Mouse (Mus musculus) adrenal gland (tissue): ENCODE measurements around the gene Vezf1.

Source experiments
- intact Hi-C: fragments of 180-260 bp; cut with DNase I; formaldehyde crosslinking; loops from one replicate; pipeline ENCODE4 v1.15.1; 2025
- long read RNA-seq, 2 experiments: library from polyadenylated mRNA; unstranded; transcript quantifications; one replicate each; pipeline ENCODE4 v2.0.0; 2020; ENCODE audit warnings: borderline replicate concordance in 1 of 2; ENCODE audit not compliant: insufficient replicate concordance in 1 of 2

The Vezf1 gene
- long read RNA-seq, experiment 1, full-length matches to known transcripts: 7 of 18 reads
- long read RNA-seq, experiment 1, partial matches to known transcripts: 3 of 18 reads
- long read RNA-seq, experiment 1, other reads (novel, unspliced or antisense): 8 of 18 reads
- long read RNA-seq, experiment 2, full-length matches to known transcripts: 6 of 16 reads
- long read RNA-seq, experiment 2, partial matches to known transcripts: 6 of 16 reads
- long read RNA-seq, experiment 2, other reads (novel, unspliced or antisense): 4 of 16 reads

- intact Hi-C loops: loop anchor here (5.0 kb wide), 2 partner anchors 35 to 95 kb away; no protein-coding TSS in a partner anchor
Observed at GRCm38 (mm10) chr11:88067586-88068410, at the start of gene Vezf1. TSS of gene Vezf1 (plus strand) at chr11:88068279.

- intact Hi-C loops: no loop called here
Observed at GRCm38 (mm10) chr11:88023933-88024332, 44.1 kb upstream of the Vezf1 start.

- intact Hi-C loops: no loop called here
Observed at GRCm38 (mm10) chr11:88027391-88028035, 40.6 kb upstream of the Vezf1 start.

- intact Hi-C loops: no loop called here
Observed at GRCm38 (mm10) chr11:88028193-88028684, 39.8 kb upstream of the Vezf1 start.

GRCm38 (mm10) chr11:88030219-88030618 is 37.9 kb upstream of the Vezf1 start:
- intact Hi-C loops: no loop called here

- intact Hi-C loops: no loop called here
Observed at GRCm38 (mm10) chr11:88030836-88031235, 37.2 kb upstream of the Vezf1 start.

- intact Hi-C loops: no loop called here
Observed at GRCm38 (mm10) chr11:88031753-88032152, 36.3 kb upstream of the Vezf1 start.

- intact Hi-C loops: no loop called here
Observed at GRCm38 (mm10) chr11:88035970-88036369, 32.1 kb upstream of the Vezf1 start.

- intact Hi-C loops: no loop called here
Observed at GRCm38 (mm10) chr11:88036761-88037251, 31.3 kb upstream of the Vezf1 start.

GRCm38 (mm10) chr11:88037386-88037785 is 30.7 kb upstream of the Vezf1 start:
- intact Hi-C loops: no loop called here

- intact Hi-C loops: no loop called here
Observed at GRCm38 (mm10) chr11:88039066-88039465, 29.0 kb upstream of the Vezf1 start.

GRCm38 (mm10) chr11:88044314-88044713 is 23.8 kb upstream of the Vezf1 start:
- intact Hi-C loops: no loop called here

- intact Hi-C loops: loop anchor here (5.0 kb wide), 1 partner anchor 58 kb away; the partner anchor contains the start of gene Dynll2
Observed at GRCm38 (mm10) chr11:88045159-88045558, 22.9 kb upstream of the Vezf1 start.

- intact Hi-C loops: loop anchor here (5.0 kb wide), 1 partner anchor 59 kb away; the partner anchor contains the start of gene Dynll2
Observed at GRCm38 (mm10) chr11:88045878-88046277, 22.2 kb upstream of the Vezf1 start.

- intact Hi-C loops: loop anchor here (5.0 kb wide), 1 partner anchor 59 kb away; the partner anchor contains the start of gene Dynll2
Observed at GRCm38 (mm10) chr11:88046323-88046937, 21.6 kb upstream of the Vezf1 start.

- intact Hi-C loops: loop anchor here (5.0 kb wide), 1 partner anchor 60 kb away; the partner anchor contains the start of gene Dynll2
Observed at GRCm38 (mm10) chr11:88046944-88047794, 20.9 kb upstream of the Vezf1 start, which contains the start of gene Srsf1. TSS of gene Srsf1 (plus strand) at chr11:88047373.

GRCm38 (mm10) chr11:88047871-88048531 is 20.1 kb upstream of the Vezf1 start:
- intact Hi-C loops: loop anchor here (5.0 kb wide), 1 partner anchor 61 kb away; the partner anchor contains the start of gene Dynll2

- intact Hi-C loops: loop anchor here (5.0 kb wide), 1 partner anchor 62 kb away; the partner anchor contains the start of gene Dynll2
Observed at GRCm38 (mm10) chr11:88048961-88049670, 19.0 kb upstream of the Vezf1 start.
